Mouse (Mus musculus) lung, postnatal 0 days (tissue): ENCODE data around the gene Rapgef6.

Source experiments
- CTCF ChIP-seq: IDR thresholded peaks from 2 replicates; pipeline ENCODE4 v1.5.1; 2016; ENCODE audit warnings: antibody characterized with exemption, mild to moderate bottlenecking
- EP300 ChIP-seq: IDR thresholded peaks from 2 replicates; pipeline ENCODE4 v1.6.1; 2016; ENCODE audit warnings: antibody characterized with exemption, mild to moderate bottlenecking, control low read depth

GRCm38 (mm10) chr11:54539031-54539430 is 16.4 kb downstream of the Rapgef6 start:
- TF ChIP-seq CTCF: no peak
- no peak for TF ChIP-seq EP300
